ENCODE assay signal across 11 mouse cellular contexts in the genomic region with DNA sequence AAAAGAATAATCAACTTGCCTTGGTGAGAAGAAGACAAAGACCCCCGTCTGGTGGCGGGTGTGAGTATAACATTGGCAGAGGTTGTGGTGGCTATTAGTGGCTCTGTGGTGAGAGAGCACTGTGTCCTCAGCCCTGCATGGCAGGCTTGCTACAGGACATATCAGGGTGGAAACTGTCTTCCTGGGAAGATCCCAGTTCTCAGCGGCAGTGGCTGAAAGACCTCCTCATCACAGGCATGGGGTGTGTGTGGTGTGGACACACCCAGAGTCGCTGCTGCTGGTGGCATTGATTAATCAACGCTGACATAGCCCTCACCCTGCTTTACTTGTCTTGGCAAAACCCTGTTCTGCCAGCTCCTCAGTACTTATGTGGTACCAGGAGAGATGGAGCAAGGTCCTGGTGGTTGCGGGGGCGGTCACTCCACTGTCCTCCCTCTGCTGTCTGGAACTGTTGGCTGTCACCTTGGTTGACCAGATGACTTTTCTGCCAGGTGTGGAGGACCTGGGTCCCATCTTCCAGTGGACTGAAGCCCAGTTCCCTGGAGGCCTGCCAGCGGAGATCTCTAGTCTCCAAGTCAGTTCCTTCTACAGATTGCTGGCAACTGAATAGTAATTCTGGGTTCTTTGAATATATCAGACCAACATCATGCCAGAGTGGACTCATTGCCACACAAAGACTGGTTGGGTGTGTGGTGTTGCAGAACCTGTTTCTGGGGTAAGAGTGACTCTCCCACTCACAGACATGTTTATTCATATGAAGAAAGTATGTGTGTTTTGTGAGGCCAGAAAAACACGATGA. TPM values are rescaled to one million over a fixed set of nuclear protein-coding genes. Genes with fewer than 3 reads are reported as not detected.
DNase-seq lines count a peak whose midpoint lies in the region; ATAC-seq and TF ChIP-seq lines count a peak whose summit lies in the region.
"Had no signal": no experiment of that assay in that cellular context is flagged by ENCODE, and none has a peak within 500 bp of the region (broad histone marks: within the 10 kb centered on the region; RNA-seq: fewer than 3 reads in every experiment).

No protein-coding gene starts in this region.

- no peak overlapping the region for H3K4me2 ChIP-seq in limb, embryonic 13.5 days (replicated peaks)
- no peak overlapping the region for H3K4me2 ChIP-seq in lung, embryonic 16.5 days (ENCODE audit: low read depth, low read length)
- H3K4me2 ChIP-seq: midbrain, embryonic 12.5 days had no signal

- intact Hi-C loops in gastrocnemius, adult 2 months (cut with DNase I), result no loop called here

- H3K36me3 ChIP-seq in limb, embryonic 13.5 days, result no peaks in the 10 kb centered on the region; the same call in 1 of the 2 replicates
- H3K36me3 ChIP-seq in limb, embryonic 10.5 days, result no peaks in the 10 kb centered on the region
- no peaks in the 10 kb centered on the region for H3K36me3 ChIP-seq in lung, embryonic 16.5 days (ENCODE audit: control insufficient read depth, insufficient read depth, low read length)
- H3K36me3 ChIP-seq: midbrain, embryonic 12.5 days had no signal

- 0 out of 2 replicates have a peak, but pooled peaks have one; percentile 0 for TF ChIP-seq CTCF in gastrocnemius, adult 2 months (IDR thresholded peaks at IDR 0.05)

- peaks cover 93% of the 10 kb centered on the region for H3K4me1 ChIP-seq in limb, embryonic 13.5 days
- peaks cover 73% of the 10 kb centered on the region for H3K4me1 ChIP-seq in limb, embryonic 10.5 days
- H3K4me1 ChIP-seq in lung, embryonic 16.5 days (replicated peaks; ENCODE audit: control insufficient read depth, insufficient read depth, low read length), result peaks cover 74% of the 10 kb centered on the region

- peak; percentile 68 for DNase-seq in gastrocnemius, adult 2 months
- DNase-seq in gastrocnemius, postnatal 4 days (ENCODE audit: low spot score in 2 of 2), result no peak
- DNase-seq in limb, embryonic 10.5 days (ENCODE audit: low spot score), result no peak
- DNase-seq in embryo, embryonic 11 days, result no peak
- DNase-seq: cerebellum, adult 11-12 months; right cerebral cortex, postnatal 14 days had no signal

- H3K27me3 ChIP-seq in limb, embryonic 13.5 days, result no peaks in the 10 kb centered on the region
- H3K27me3 ChIP-seq in limb, embryonic 10.5 days (ENCODE audit: low read depth, poor library complexity, severe bottlenecking), result no peaks in the 10 kb centered on the region
- no peaks in the 10 kb centered on the region for H3K27me3 ChIP-seq in lung, embryonic 16.5 days (ENCODE audit: control insufficient read depth, insufficient read depth, low read depth, low read length)

- H3K9me3 ChIP-seq in limb, embryonic 13.5 days, result no peaks in the 10 kb centered on the region
- no peaks in the 10 kb centered on the region for H3K9me3 ChIP-seq in limb, embryonic 10.5 days (replicated peaks)
- H3K9me3 ChIP-seq in lung, embryonic 16.5 days (ENCODE audit: control insufficient read depth, low read length), result no peaks in the 10 kb centered on the region
- H3K9me3 ChIP-seq: midbrain, embryonic 12.5 days had no signal

- no peak overlapping the region for H3K4me3 ChIP-seq in gastrocnemius, adult 2 months
- no peak overlapping the region for H3K4me3 ChIP-seq in limb, embryonic 13.5 days
- H3K4me3 ChIP-seq in limb, embryonic 10.5 days, result no peak overlapping the region
- H3K4me3 ChIP-seq in lung, embryonic 16.5 days (ENCODE audit: low read length), result no peak overlapping the region
- H3K4me3 ChIP-seq: midbrain, embryonic 12.5 days had no signal

- H3K27ac ChIP-seq in gastrocnemius, adult 2 months, result peak overlapping the region; percentile 6
- 0 out of 2 replicates have a peak overlapping the region, but pooled peaks have one; percentile 10 for H3K27ac ChIP-seq in limb, embryonic 13.5 days
- H3K27ac ChIP-seq in limb, embryonic 10.5 days, result no peak overlapping the region
- peak overlapping the region; percentile 10; the same call in 1 of the 2 replicates for H3K27ac ChIP-seq in lung, embryonic 16.5 days (ENCODE audit: low read length)
- H3K27ac ChIP-seq: midbrain, embryonic 12.5 days had no signal

- H3K9ac ChIP-seq in limb, embryonic 13.5 days, result no peak overlapping the region
- no peak overlapping the region for H3K9ac ChIP-seq in lung, embryonic 16.5 days (ENCODE audit: low read length)
- H3K9ac ChIP-seq: midbrain, embryonic 12.5 days had no signal

- no peak for ATAC-seq in limb, embryonic 13.5 days (ENCODE audit: low FRiP score, low read depth)
- peak; percentile 69; the same call in 1 of the 2 replicates for ATAC-seq in erythroid progenitor cell, adult 5-6 weeks (replicated peaks; ENCODE audit: low FRiP score, poor library complexity, severe bottlenecking)
- no peak for ATAC-seq in lung, embryonic 16.5 days (ENCODE audit: low read depth)
- ATAC-seq in granulocyte monocyte progenitor cell, adult 5-6 weeks (replicated peaks; ENCODE audit: poor library complexity, severe bottlenecking), result no peak

- 83% methylated on average over 9 of the region's 9 CpGs for WGBS in limb, embryonic 13.5 days
- 80% methylated on average over 9 of the region's 9 CpGs for WGBS in limb, embryonic 10.5 days
- 63% methylated on average over 9 of the region's 9 CpGs for WGBS in lung, embryonic 16.5 days

RNA-seq across cellular contexts. Expression of a gene that starts 7.3 kb away (rescaled TPM):
- total RNA-seq in gastrocnemius, adult 2 months (2021), result 10 to 100 TPM in 1 of 2 experiments, 1 to 10 TPM in 1; 8.7 to 10.3 TPM
- 10 to 100 TPM; 63.4 to 63.7 TPM for total RNA-seq in gastrocnemius, postnatal 4 days (2021)
- 39.9 and 43.5 TPM in 2 replicates for polyA plus RNA-seq in limb, embryonic 13.5 days (2015; fragmentation: Nextera tagmentation; extraction: Ambion mirVana)
- 22.7 and 29.6 TPM in 2 replicates for polyA plus RNA-seq in limb, embryonic 10.5 days (2016; fragmentation: Nextera tagmentation; extraction: Ambion mirVana)
- total RNA-seq in erythroid progenitor cell, adult 5-6 weeks (2015; ENCODE audit: low replicate concordance), result 16.3 and 16.6 TPM in 2 replicates
- total RNA-seq in erythroid progenitor cell, adult 5-6 weeks (2017; ENCODE audit: low replicate concordance), result 11.0 and 18.5 TPM in 2 replicates
- polyA plus RNA-seq in lung, embryonic 16.5 days (2015; fragmentation: Nextera tagmentation; extraction: Ambion mirVana), result 34.1 and 35.7 TPM in 2 replicates
- 27.9 TPM in 2 replicates for total RNA-seq in granulocyte monocyte progenitor cell, adult 5-6 weeks (2014; fragmentation: Nextera tagmentation)
- total RNA-seq in granulocyte monocyte progenitor cell, adult 5-6 weeks (2017), result 23.1 and 31.3 TPM in 2 replicates
